Mouse (Mus musculus): ENCODE data around the gene Asb3. TPM values are rescaled to one million over a fixed set of nuclear protein-coding genes. Genes with fewer than 3 reads are reported as not detected.

The Asb3 gene
- polyA plus RNA-seq, 1 experiment from 2014 or later: 9.0 TPM

- Histone ChIP-seq H3K9ac (replicated peaks) (no peak overlapping the region), H3K9me3 (ENCODE audit: low read length) (no peaks in the 10 kb centered on the region), H3K4me2 (ENCODE audit: low read depth, low read length) (no peak overlapping the region), H3K36me3 (replicated peaks; ENCODE audit: insufficient read depth, low read length) (no peaks in the 10 kb centered on the region), H3K27me3 (ENCODE audit: insufficient read depth, low read length) (no peaks in the 10 kb centered on the region), H3K4me3 (ENCODE audit: low read depth, low read length) (no peak overlapping the region), H3K27ac (ENCODE audit: low read depth) (no peak overlapping the region), H3K4me1 (ENCODE audit: insufficient read depth) (no peaks in the 10 kb centered on the region)
- no peak for TF ChIP-seq CTCF (IDR thresholded peaks at IDR 0.05; ENCODE audit: low read depth)
- no peak for ATAC-seq
- DNase-seq: no peak
Measured at GRCm38 (mm10) chr11:30899312-30899711, 14.1 kb downstream of the Asb3 start.

- Histone ChIP-seq H3K4me2 (ENCODE audit: low read depth, low read length) (no peak overlapping the region), H3K27ac (ENCODE audit: low read depth) (no peak overlapping the region), H3K4me3 (ENCODE audit: low read depth, low read length) (no peak overlapping the region), H3K9ac (replicated peaks) (no peak overlapping the region), H3K4me1 (ENCODE audit: insufficient read depth) (no peaks in the 10 kb centered on the region), H3K9me3 (ENCODE audit: low read length) (no peaks in the 10 kb centered on the region), H3K36me3 (replicated peaks; ENCODE audit: insufficient read depth, low read length) (no peaks in the 10 kb centered on the region), H3K27me3 (ENCODE audit: insufficient read depth, low read length) (no peaks in the 10 kb centered on the region)
- 75% methylated on average over 3 of the region's 3 CpGs for WGBS (ENCODE audit: insufficient replicate concordance)
- no peak for TF ChIP-seq EP300 (IDR thresholded peaks at IDR 0.05; ENCODE audit: low read depth)
- no peak for TF ChIP-seq CTCF (IDR thresholded peaks at IDR 0.05; ENCODE audit: low read depth)
- DNase-seq (no peak), ATAC-seq (no peak)
Measured at GRCm38 (mm10) chr11:30912311-30912710, 27.1 kb downstream of the Asb3 start.

- H3K4me1 ChIP-seq (ENCODE audit: insufficient read depth): no peaks in the 10 kb centered on the region
- no peak for ATAC-seq
- TF ChIP-seq EP300 (IDR thresholded peaks at IDR 0.05; ENCODE audit: low read depth) (no peak), CTCF (IDR thresholded peaks at IDR 0.05; ENCODE audit: low read depth) (no peak)
- H3K4me3 ChIP-seq (ENCODE audit: low read depth, low read length): no peak overlapping the region
- no peak overlapping the region for H3K4me2 ChIP-seq (ENCODE audit: low read depth, low read length)
- H3K27ac ChIP-seq (ENCODE audit: low read depth): no peak overlapping the region
- no peak for DNase-seq
- H3K36me3 ChIP-seq (replicated peaks; ENCODE audit: insufficient read depth, low read length): no peaks in the 10 kb centered on the region
- no peak overlapping the region for H3K9ac ChIP-seq (replicated peaks)
- no peaks in the 10 kb centered on the region for H3K27me3 ChIP-seq (ENCODE audit: insufficient read depth, low read length)
- 72% methylated on average over 1 of the region's 1 CpGs for WGBS (ENCODE audit: insufficient replicate concordance)
- no peaks in the 10 kb centered on the region for H3K9me3 ChIP-seq (ENCODE audit: low read length)
Measured at GRCm38 (mm10) chr11:30920641-30921040, 35.4 kb downstream of the Asb3 start.

GRCm38 (mm10) chr11:30923283-30923682, 38.1 kb downstream of the Asb3 start:
- Histone ChIP-seq H3K9me3 (ENCODE audit: low read length) (no peaks in the 10 kb centered on the region), H3K27me3 (ENCODE audit: insufficient read depth, low read length) (no peaks in the 10 kb centered on the region), H3K27ac (ENCODE audit: low read depth) (no peak overlapping the region), H3K4me1 (ENCODE audit: insufficient read depth) (no peaks in the 10 kb centered on the region), H3K4me2 (ENCODE audit: low read depth, low read length) (no peak overlapping the region), H3K9ac (replicated peaks) (no peak overlapping the region), H3K4me3 (ENCODE audit: low read depth, low read length) (no peak overlapping the region), H3K36me3 (replicated peaks; ENCODE audit: insufficient read depth, low read length) (no peaks in the 10 kb centered on the region; the same call in 1 of the 2 replicates)
- ATAC-seq (no peak), DNase-seq (no peak)
- TF ChIP-seq EP300 (IDR thresholded peaks at IDR 0.05; ENCODE audit: low read depth) (no peak), CTCF (IDR thresholded peaks at IDR 0.05; ENCODE audit: low read depth) (no peak)
- 85% methylated on average over 3 of the region's 3 CpGs for WGBS (ENCODE audit: insufficient replicate concordance)

GRCm38 (mm10) chr11:30928079-30928478, 42.9 kb downstream of the Asb3 start:
- H3K27ac ChIP-seq (ENCODE audit: low read depth): no peak overlapping the region
- no peaks in the 10 kb centered on the region for H3K9me3 ChIP-seq (ENCODE audit: low read length)
- no peak overlapping the region for H3K9ac ChIP-seq (replicated peaks)
- DNase-seq (no peak), ATAC-seq (no peak)
- H3K4me2 ChIP-seq (ENCODE audit: low read depth, low read length): no peak overlapping the region
- H3K27me3 ChIP-seq (ENCODE audit: insufficient read depth, low read length): no peaks in the 10 kb centered on the region
- H3K4me3 ChIP-seq (ENCODE audit: low read depth, low read length): no peak overlapping the region
- no peaks in the 10 kb centered on the region for H3K4me1 ChIP-seq (ENCODE audit: insufficient read depth)
- no peak for TF ChIP-seq CTCF (IDR thresholded peaks at IDR 0.05; ENCODE audit: low read depth)
- TF ChIP-seq EP300 (IDR thresholded peaks at IDR 0.05; ENCODE audit: low read depth): no peak
- H3K36me3 ChIP-seq (replicated peaks; ENCODE audit: insufficient read depth, low read length): peaks cover 15% of the 10 kb centered on the region

GRCm38 (mm10) chr11:30928498-30928897, 43.3 kb downstream of the Asb3 start:
- no peak for ATAC-seq
- Histone ChIP-seq H3K4me1 (ENCODE audit: insufficient read depth) (no peaks in the 10 kb centered on the region), H3K4me2 (ENCODE audit: low read depth, low read length) (no peak overlapping the region), H3K36me3 (replicated peaks; ENCODE audit: insufficient read depth, low read length) (peaks cover 15% of the 10 kb centered on the region), H3K27ac (ENCODE audit: low read depth) (no peak overlapping the region), H3K9me3 (ENCODE audit: low read length) (no peaks in the 10 kb centered on the region), H3K9ac (replicated peaks) (no peak overlapping the region), H3K27me3 (ENCODE audit: insufficient read depth, low read length) (no peaks in the 10 kb centered on the region), H3K4me3 (ENCODE audit: low read depth, low read length) (no peak overlapping the region)
- DNase-seq: no peak
- 100% methylated on average over 1 of the region's 1 CpGs for WGBS (ENCODE audit: insufficient replicate concordance)
- TF ChIP-seq EP300 (IDR thresholded peaks at IDR 0.05; ENCODE audit: low read depth) (no peak), CTCF (IDR thresholded peaks at IDR 0.05; ENCODE audit: low read depth) (no peak)

GRCm38 (mm10) chr11:30943522-30943921, 58.3 kb downstream of the Asb3 start:
- H3K9me3 ChIP-seq (ENCODE audit: low read length): no peaks in the 10 kb centered on the region
- WGBS (ENCODE audit: insufficient replicate concordance): 84% methylated on average over 2 of the region's 2 CpGs
- H3K27ac ChIP-seq (ENCODE audit: low read depth): no peak overlapping the region
- ATAC-seq: no peak
- no peak overlapping the region for H3K4me3 ChIP-seq (ENCODE audit: low read depth, low read length)
- H3K4me1 ChIP-seq (ENCODE audit: insufficient read depth): no peaks in the 10 kb centered on the region
- H3K36me3 ChIP-seq (replicated peaks; ENCODE audit: insufficient read depth, low read length): peaks cover 53% of the 10 kb centered on the region
- no peak for DNase-seq
- no peak overlapping the region for H3K4me2 ChIP-seq (ENCODE audit: low read depth, low read length)
- no peaks in the 10 kb centered on the region for H3K27me3 ChIP-seq (ENCODE audit: insufficient read depth, low read length)
- no peak overlapping the region for H3K9ac ChIP-seq (replicated peaks)
- no peak for TF ChIP-seq CTCF (IDR thresholded peaks at IDR 0.05; ENCODE audit: low read depth)
- no peak for TF ChIP-seq EP300 (IDR thresholded peaks at IDR 0.05; ENCODE audit: low read depth)
